Mouse (Mus musculus): ENCODE data around the gene Crlf1. TPM values are rescaled to one million over a fixed set of nuclear protein-coding genes. Genes with fewer than 3 reads are reported as not detected.

Crlf1 gene
- polyA plus RNA-seq (2015; fragmentation: Nextera tagmentation; extraction: Ambion mirVana), result 0.79 and 2.8 TPM in 2 replicates

DNA sequence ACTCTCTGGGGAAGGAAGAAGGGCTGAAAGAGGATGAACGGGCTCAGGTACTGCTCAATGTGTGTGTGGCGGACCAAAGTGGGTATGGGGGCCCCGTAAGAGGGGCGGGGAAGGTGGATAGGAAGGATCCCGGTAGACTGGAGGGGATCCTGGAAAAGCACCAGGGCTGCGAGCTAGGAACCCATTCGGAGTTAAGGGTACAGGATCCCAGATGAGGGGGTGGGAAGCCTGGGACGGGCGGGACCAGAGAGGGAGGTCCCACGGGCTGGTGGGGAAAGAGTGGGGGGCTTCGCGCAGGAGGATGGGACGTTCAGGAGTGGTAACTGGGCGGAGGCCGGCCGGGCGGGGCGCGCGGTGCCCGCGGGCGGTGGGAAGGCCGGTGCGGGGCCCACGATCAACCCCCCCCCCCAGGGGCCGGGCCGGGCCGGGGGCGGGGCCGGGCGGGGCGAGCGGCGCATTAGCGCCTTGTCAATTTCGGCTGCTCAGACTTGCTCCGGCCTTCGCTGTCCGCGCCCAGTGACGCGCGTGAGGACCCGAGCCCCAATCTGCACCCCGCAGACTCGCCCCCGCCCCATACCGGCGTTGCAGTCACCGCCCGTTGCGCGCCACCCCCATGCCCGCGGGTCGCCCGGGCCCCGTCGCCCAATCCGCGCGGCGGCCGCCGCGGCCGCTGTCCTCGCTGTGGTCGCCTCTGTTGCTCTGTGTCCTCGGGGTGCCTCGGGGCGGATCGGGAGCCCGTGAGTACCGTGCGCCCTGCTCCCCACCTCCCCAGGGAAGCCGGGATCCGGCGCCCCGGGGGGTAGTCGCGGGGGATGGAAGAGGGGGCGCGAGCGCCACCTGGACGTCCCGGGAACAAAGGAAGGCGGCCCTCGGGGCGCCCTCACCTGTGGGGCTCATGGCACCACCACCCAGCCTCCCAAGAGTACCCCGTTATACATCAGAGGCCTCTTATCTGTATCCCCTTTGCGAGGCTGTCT, at the start of gene Crlf1:
Crlf1 (plus strand) TSS at position 495 of the 977 bp plus-strand sequence.

GRCm38 (mm10) chr8:70476333-70477268, 16.4 kb upstream of the Crlf1 start, which contains the start of gene Klhl26:
Gene Klhl26 (minus strand): TSS chr8:70476968.

GRCm38 (mm10) chr8:70486941-70487520, 5.9 kb upstream of the Crlf1 start, which contains the start of gene Tmem59l:
Gene Tmem59l (minus strand): TSS chr8:70487358.

DNA sequence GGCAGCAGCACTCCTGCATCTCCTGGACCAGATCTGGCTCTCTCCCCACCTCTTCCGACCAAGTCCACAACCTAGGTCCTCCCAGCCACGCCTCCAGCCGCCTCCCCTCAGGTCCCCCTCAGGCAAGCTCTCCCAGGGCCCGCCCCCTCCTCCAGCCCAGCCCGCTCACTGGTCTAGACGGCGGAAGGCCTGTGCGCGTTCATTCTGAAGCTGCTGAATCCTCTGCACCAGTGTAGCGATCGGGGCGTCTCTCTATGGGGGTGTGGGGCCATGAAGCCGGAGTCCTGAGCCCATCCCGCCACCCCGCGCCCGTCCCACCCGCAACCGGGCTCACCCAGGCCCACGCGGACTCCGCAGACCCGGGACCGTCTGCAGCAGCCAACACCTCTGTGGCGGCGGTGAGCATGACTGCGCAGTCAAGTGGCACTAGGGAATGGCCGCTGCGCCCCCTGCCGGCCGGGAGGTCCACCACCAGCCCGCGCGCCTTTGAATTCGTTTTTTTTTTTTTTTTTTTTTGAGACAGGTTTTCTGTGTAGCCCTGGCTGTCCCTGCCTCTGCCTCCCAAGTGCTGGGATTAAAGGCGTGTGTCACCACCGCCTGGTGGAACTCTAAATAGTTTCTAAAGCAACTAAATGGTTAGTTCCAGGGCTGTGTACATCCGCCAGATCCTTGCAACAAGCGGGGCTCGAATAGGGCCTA, 13.5 kb downstream of the Crlf1 start, which contains the start of gene Rex1bd:
Rex1bd (minus strand) TSS at position 425 of the 699 bp plus-strand sequence.

GRCm38 (mm10) chr8:70510228-70510915, 17.4 kb downstream of the Crlf1 start, which contains the start of gene Uba52:
Gene Uba52 (minus strand): TSS chr8:70510801.

GRCm38 (mm10) chr8:70527512-70528181, 34.7 kb downstream of the Crlf1 start, which contains the start of the genes Fkbp8 and Kxd1:
Gene Fkbp8 (plus strand): TSS chr8:70527724.
Gene Kxd1 (minus strand): TSS chr8:70527956.

DNA sequence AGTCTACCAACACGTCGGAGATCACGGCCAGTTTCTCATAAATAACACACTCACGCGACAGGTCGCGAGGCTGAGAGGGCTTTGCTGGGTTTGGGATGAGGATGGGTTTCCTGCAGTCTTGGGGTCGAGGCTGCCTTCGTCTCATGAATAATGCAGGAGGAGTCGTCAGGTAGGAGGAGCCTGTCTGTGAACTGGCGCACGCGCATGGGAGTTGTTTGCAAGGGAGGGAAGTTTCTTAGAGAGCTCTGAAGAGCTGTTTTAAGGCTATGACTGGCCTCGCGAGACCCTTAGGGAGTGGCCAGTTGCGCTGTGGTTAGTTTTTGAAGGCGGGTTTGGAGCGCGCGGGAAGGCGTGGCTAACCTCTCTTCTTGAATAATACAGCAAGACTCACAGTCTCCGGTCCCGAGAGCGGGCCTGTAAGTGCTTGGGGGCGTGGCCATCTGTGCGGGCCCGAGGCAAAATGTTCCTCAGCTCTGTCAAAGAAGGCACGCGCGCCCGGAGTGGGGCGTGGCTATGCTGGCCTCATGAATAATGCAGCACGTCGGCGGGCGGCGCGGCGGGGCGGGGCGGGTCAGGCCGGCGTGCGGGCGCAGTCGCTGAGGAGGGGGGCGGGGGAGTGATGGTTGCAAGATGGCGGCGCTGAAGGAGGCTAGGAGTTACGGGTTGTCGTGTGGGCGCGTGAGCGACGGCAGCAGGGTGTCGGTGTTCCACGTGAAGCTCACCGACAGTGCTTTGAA, 46.3 kb downstream of the Crlf1 start, which contains the start of gene Ell:
Ell (plus strand) TSS at position 381 of the 737 bp plus-strand sequence.

Other genes with a start within 250 kb of the Crlf1 start
- 26.4 and 30.5 TPM in 2 replicates for gene Homer3, start 210.3 kb upstream of the Crlf1 start, polyA plus RNA-seq (2015; fragmentation: Nextera tagmentation; extraction: Ambion mirVana)
- gene Ddx49, start 190.7 kb upstream of the Crlf1 start, polyA plus RNA-seq (2015; fragmentation: Nextera tagmentation; extraction: Ambion mirVana), result 27.8 and 39.5 TPM in 2 replicates
- 287 and 324 TPM in 2 replicates for gene Cope, start 190.6 kb upstream of the Crlf1 start, polyA plus RNA-seq (2015; fragmentation: Nextera tagmentation; extraction: Ambion mirVana)
- gene Cers1, start 177.4 kb upstream of the Crlf1 start, polyA plus RNA-seq (2015; fragmentation: Nextera tagmentation; extraction: Ambion mirVana), result 4.8 and 6.9 TPM in 2 replicates
- gene Gdf1, start 163.3 kb upstream of the Crlf1 start, polyA plus RNA-seq (2015; fragmentation: Nextera tagmentation; extraction: Ambion mirVana), result 1.3 and 2.1 TPM in 2 replicates
- gene Upf1, start 139.9 kb upstream of the Crlf1 start, polyA plus RNA-seq (2015; fragmentation: Nextera tagmentation; extraction: Ambion mirVana), result 9.1 and 11.2 TPM in 2 replicates
- gene Comp, start 119.6 kb upstream of the Crlf1 start, polyA plus RNA-seq (2015; fragmentation: Nextera tagmentation; extraction: Ambion mirVana), result 0.19 and 0.43 TPM in 2 replicates
- gene Crtc1, start 53.6 kb upstream of the Crlf1 start, polyA plus RNA-seq (2015; fragmentation: Nextera tagmentation; extraction: Ambion mirVana), result 11.4 and 13.8 TPM in 2 replicates
- gene Klhl26, start 16.2 kb upstream of the Crlf1 start, polyA plus RNA-seq (2015; fragmentation: Nextera tagmentation; extraction: Ambion mirVana), result 14.9 and 21.4 TPM in 2 replicates
- gene Tmem59l, start 5.8 kb upstream of the Crlf1 start, polyA plus RNA-seq (2015; fragmentation: Nextera tagmentation; extraction: Ambion mirVana), result 12.5 and 16.1 TPM in 2 replicates
- gene Rex1bd, start 13.6 kb downstream of the Crlf1 start, polyA plus RNA-seq (2015; fragmentation: Nextera tagmentation; extraction: Ambion mirVana), result 186 and 214 TPM in 2 replicates
- 813 and 866 TPM in 2 replicates for gene Uba52, start 17.6 kb downstream of the Crlf1 start, polyA plus RNA-seq (2015; fragmentation: Nextera tagmentation; extraction: Ambion mirVana)
- 271 and 313 TPM in 2 replicates for gene Fkbp8, start 34.6 kb downstream of the Crlf1 start, polyA plus RNA-seq (2015; fragmentation: Nextera tagmentation; extraction: Ambion mirVana)
- 62.6 and 81.0 TPM in 2 replicates for gene Kxd1, start 34.8 kb downstream of the Crlf1 start, polyA plus RNA-seq (2015; fragmentation: Nextera tagmentation; extraction: Ambion mirVana)
- gene Ell, start 46.3 kb downstream of the Crlf1 start, polyA plus RNA-seq (2015; fragmentation: Nextera tagmentation; extraction: Ambion mirVana), result 10.6 and 15.9 TPM in 2 replicates
- gene Isyna1, start 101.2 kb downstream of the Crlf1 start, polyA plus RNA-seq (2015; fragmentation: Nextera tagmentation; extraction: Ambion mirVana), result 85.1 and 85.8 TPM in 2 replicates
- 127 and 131 TPM in 2 replicates for gene Ssbp4, start 115.7 kb downstream of the Crlf1 start, polyA plus RNA-seq (2015; fragmentation: Nextera tagmentation; extraction: Ambion mirVana)
- 4.8 and 5.1 TPM in 2 replicates for gene Lrrc25, start 123.0 kb downstream of the Crlf1 start, polyA plus RNA-seq (2015; fragmentation: Nextera tagmentation; extraction: Ambion mirVana)
- 0.72 and 1.8 TPM in 2 replicates for gene Gdf15, start 139.3 kb downstream of the Crlf1 start, polyA plus RNA-seq (2015; fragmentation: Nextera tagmentation; extraction: Ambion mirVana)
- gene Pgpep1, start 167.2 kb downstream of the Crlf1 start, polyA plus RNA-seq (2015; fragmentation: Nextera tagmentation; extraction: Ambion mirVana), result 45.9 and 87.4 TPM in 2 replicates
- 186 and 193 TPM in 2 replicates for gene Lsm4, start 180.1 kb downstream of the Crlf1 start, polyA plus RNA-seq (2015; fragmentation: Nextera tagmentation; extraction: Ambion mirVana)
- gene Jund, start 205.8 kb downstream of the Crlf1 start, polyA plus RNA-seq (2015; fragmentation: Nextera tagmentation; extraction: Ambion mirVana), result 136 and 140 TPM in 2 replicates
- gene Iqcn, start 210.3 kb downstream of the Crlf1 start, polyA plus RNA-seq (2015; fragmentation: Nextera tagmentation; extraction: Ambion mirVana), result 0.04 and 0.05 TPM in 2 replicates
- gene Gm3336, start 225.4 kb downstream of the Crlf1 start, polyA plus RNA-seq (2015; fragmentation: Nextera tagmentation; extraction: Ambion mirVana), result 0.17 and 0.50 TPM in 2 replicates
- gene Pde4c, start 230.6 kb downstream of the Crlf1 start, polyA plus RNA-seq (2015; fragmentation: Nextera tagmentation; extraction: Ambion mirVana), result 0.05 and 0.72 TPM in 2 replicates